In genomic region chr15:85811535-85812277, GRCm38 (mm10) we compare ENCODE assay signal across 7 mouse cellular contexts. TPM values are rescaled to one million over a fixed set of nuclear protein-coding genes. Genes with fewer than 3 reads are reported as not detected.
DNase-seq lines count a peak whose midpoint lies in the region; ATAC-seq lines count a peak whose summit lies in the region.

Gene Cdpf1, minus strand, starts transcription at chr15:85811697.

- no peaks in the 10 kb centered on the region for H3K27me3 ChIP-seq in intestine, embryonic 15.5 days (replicated peaks)
- 0 out of 2 replicates have a peak, but pooled peaks cover 3% of the 10 kb centered on the region for H3K27me3 ChIP-seq in midbrain, embryonic 10.5 days (ENCODE audit: low read depth, poor library complexity, severe bottlenecking)

- H3K9ac ChIP-seq in intestine, embryonic 15.5 days: peak within 1 kb of the TSS; percentile 83

- H3K4me3 ChIP-seq in intestine, embryonic 15.5 days (replicated peaks): peak within 1 kb of the TSS; percentile 75
- peak within 1 kb of the TSS; percentile 86 for H3K4me3 ChIP-seq in midbrain, embryonic 10.5 days

- WGBS in intestine, embryonic 15.5 days: 2% methylated on average over 36 of the region's 36 CpGs
- WGBS in midbrain, embryonic 10.5 days: 3% methylated on average over 36 of the region's 36 CpGs

- no peaks in the 10 kb centered on the region for H3K36me3 ChIP-seq in intestine, embryonic 15.5 days
- H3K36me3 ChIP-seq in midbrain, embryonic 10.5 days: no peaks in the 10 kb centered on the region

- intact Hi-C loops in gastrocnemius, postnatal 36 days (cut with DNase I): loop anchor here (5.0 kb wide), 1 partner anchor 74 kb away; no protein-coding TSS in a partner anchor
- intact Hi-C loops in left cerebral cortex, postnatal 25 days (cut with DNase I): loop anchor here (1.0 to 5.0 kb wide), 2 partner anchors 21 to 74 kb away; partner anchors contain the start of gene Ttc38

- peak within 1 kb of the TSS; percentile 90 for H3K27ac ChIP-seq in intestine, embryonic 15.5 days
- H3K27ac ChIP-seq in midbrain, embryonic 10.5 days (replicated peaks): peak within 1 kb of the TSS; percentile 93

- no peaks in the 10 kb centered on the region for H3K9me3 ChIP-seq in intestine, embryonic 15.5 days
- peaks cover 17% of the 10 kb centered on the region; the same call in 1 of the 2 replicates for H3K9me3 ChIP-seq in midbrain, embryonic 10.5 days (replicated peaks)

- ATAC-seq in intestine, embryonic 15.5 days: peak; percentile 97

- H3K4me2 ChIP-seq in intestine, embryonic 15.5 days (replicated peaks): peak within 1 kb of the TSS; percentile 86

- H3K4me1 ChIP-seq in intestine, embryonic 15.5 days (replicated peaks): peaks cover 12% of the 10 kb centered on the region
- peaks cover 27% of the 10 kb centered on the region for H3K4me1 ChIP-seq in midbrain, embryonic 10.5 days

- peak; percentile 100 for DNase-seq in adrenal gland, adult 18-20 months (ENCODE audit: low spot score in 2 of 2)
- peak; percentile 97 for DNase-seq in embryo, embryonic 11 days
- peak; percentile 98 to 100 for DNase-seq in gastrocnemius, postnatal 36 days
- DNase-seq in left cerebral cortex, postnatal 25 days (ENCODE audit: low spot score in 2 of 2): peak; percentile 99
- DNase-seq in midbrain, embryonic 10.5 days (ENCODE audit: low spot score): peak; percentile 97
- peak; percentile 100 for DNase-seq in right cerebral cortex, postnatal 4 days

RNA-seq across cellular contexts. Expression of gene Cdpf1, which starts in this region (rescaled TPM):
- 10 to 100 TPM; 18.8 to 26.6 TPM for total RNA-seq in adrenal gland, adult 18-20 months (2021)
- 10 to 100 TPM; 33.9 to 41.5 TPM for total RNA-seq in gastrocnemius, postnatal 36 days (2021)
- polyA plus RNA-seq in intestine, embryonic 15.5 days (2015; fragmentation: Nextera tagmentation; extraction: Ambion mirVana): 48.8 and 59.4 TPM in 2 replicates
- total RNA-seq in left cerebral cortex, postnatal 25 days (2021): 10 to 100 TPM; 21.4 to 22.6 TPM
- 28.0 and 32.5 TPM in 2 replicates for polyA plus RNA-seq in midbrain, embryonic 10.5 days (2016; fragmentation: Nextera tagmentation; extraction: Ambion mirVana)

Comparison
In these comparisons a context has a peak if more than half of its experiments do, and no peak if none do; other contexts are left out.
1. Peak in every context shown above with its lines: DNase-seq, ATAC-seq, H3K4me3 ChIP-seq and H3K27ac ChIP-seq.